Mouse (Mus musculus) cortical plate, adult 2 months (tissue): ENCODE measurements around the gene Gm27021. TPM values are rescaled to one million over a fixed set of nuclear protein-coding genes. Genes with fewer than 3 reads are reported as not detected.

ENCODE experiments used
- H3K27ac ChIP-seq: fragments of 200-500 bp; 2 replicates; pipeline ENCODE4 v1.5.1; 2012; ENCODE audit warnings: low read length, control low read depth, inconsistent platforms; ENCODE audit not compliant: insufficient read depth
- H3K4me1 ChIP-seq: fragments of 200-500 bp; 2 replicates; pipeline ENCODE4 v1.6.1; 2011; ENCODE audit warnings: low read length; ENCODE audit not compliant: control insufficient read depth, insufficient read depth
- H3K4me3 ChIP-seq: fragments of 200-500 bp; 2 replicates; pipeline ENCODE4 v1.5.1; 2011; ENCODE audit warnings: mild to moderate bottlenecking, low read length, control low read depth; ENCODE audit not compliant: insufficient read depth
- CTCF ChIP-seq: fragments of 200-500 bp; IDR thresholded peaks from 2 replicates; pipeline ENCODE4 v1.5.1; 2011; ENCODE audit warnings: mild to moderate bottlenecking, control low read depth, low read length; ENCODE audit not compliant: insufficient read depth; ENCODE audit errors: extremely low read depth
- POLR2A ChIP-seq: fragments of 200-500 bp; IDR thresholded peaks from 2 replicates; pipeline ENCODE4 v1.6.1; 2011; ENCODE audit warnings: mild to moderate bottlenecking, low read length, control low read depth; ENCODE audit not compliant: insufficient read depth; ENCODE audit errors: extremely low read depth
- polyA plus RNA-seq: library from polyadenylated mRNA; depleted of rRNA; stranded (reverse); fragments of >200 nt; gene quantifications from 2 replicates; pipeline ENCODE4 v1.2.3, GENCODE M21; 2012

The Gm27021 gene
- polyA plus RNA-seq, 1 experiment = 1.5 TPM

- no peak within 1 kb of the TSS for H3K27ac ChIP-seq
- peak within 1 kb of the TSS; percentile 31 for H3K4me3 ChIP-seq
- no peaks in the 10 kb centered on the region for H3K4me1 ChIP-seq
- TF ChIP-seq CTCF (no peak), POLR2A (0 out of 2 replicates have a peak, but pooled peaks have one; percentile 15)
These were observed 78.7 kb downstream of the Gm27021 start, which contains the start of gene Gins2 for GRCm38 (mm10) chr8:120588908-120589771. Gene Gins2 (minus strand): TSS chr8:120589304.

- H3K27ac ChIP-seq = no peak overlapping the region
- no peaks in the 10 kb centered on the region for H3K4me1 ChIP-seq
- TF ChIP-seq POLR2A (no peak), CTCF (no peak)
- no peak overlapping the region for H3K4me3 ChIP-seq
These were observed 82.4 kb downstream of the Gm27021 start for GRCm38 (mm10) chr8:120585521-120585920.

GRCm38 (mm10) chr8:120581811-120582210, 86.1 kb downstream of the Gm27021 start:
- no peak overlapping the region for H3K4me3 ChIP-seq
- H3K4me1 ChIP-seq = no peaks in the 10 kb centered on the region
- TF ChIP-seq POLR2A (no peak), CTCF (no peak)
- no peak overlapping the region for H3K27ac ChIP-seq

GRCm38 (mm10) chr8:120581329-120581728, 86.5 kb downstream of the Gm27021 start:
- H3K4me1 ChIP-seq = no peaks in the 10 kb centered on the region
- H3K4me3 ChIP-seq = no peak overlapping the region
- no peak overlapping the region for H3K27ac ChIP-seq
- TF ChIP-seq POLR2A (no peak), CTCF (no peak)

- Histone ChIP-seq H3K4me3 (no peak overlapping the region), H3K4me1 (no peaks in the 10 kb centered on the region), H3K27ac (no peak overlapping the region)
- no peak for TF ChIP-seq POLR2A
- TF ChIP-seq CTCF = no peak
These were observed 87.4 kb downstream of the Gm27021 start for GRCm38 (mm10) chr8:120580336-120581000.

- Histone ChIP-seq H3K4me3 (no peak overlapping the region), H3K4me1 (no peaks in the 10 kb centered on the region), H3K27ac (no peak overlapping the region)
- TF ChIP-seq CTCF = no peak
- no peak for TF ChIP-seq POLR2A
These were observed 90.1 kb downstream of the Gm27021 start for GRCm38 (mm10) chr8:120577821-120578220.

- no peak overlapping the region for H3K27ac ChIP-seq
- TF ChIP-seq CTCF = no peak
- no peak for TF ChIP-seq POLR2A
These were observed 92.1 kb downstream of the Gm27021 start for GRCm38 (mm10) chr8:120575801-120576200.

GRCm38 (mm10) chr8:120574941-120575340, 92.9 kb downstream of the Gm27021 start:
- no peak for TF ChIP-seq CTCF
- no peak for TF ChIP-seq POLR2A

More at GRCm38 (mm10) chr8:120575801-120576200, 92.1 kb downstream of the Gm27021 start:
- Histone ChIP-seq H3K4me3 (no peak overlapping the region), H3K4me1 (no peaks in the 10 kb centered on the region)

GRCm38 (mm10) chr8:120573866-120574265, 94.0 kb downstream of the Gm27021 start:
- H3K4me3 ChIP-seq = no peak overlapping the region
- no peaks in the 10 kb centered on the region for H3K4me1 ChIP-seq
- TF ChIP-seq POLR2A = no peak
- no peak for TF ChIP-seq CTCF
- H3K27ac ChIP-seq = no peak overlapping the region

More at GRCm38 (mm10) chr8:120574941-120575340, 92.9 kb downstream of the Gm27021 start:
- Histone ChIP-seq H3K4me1 (no peaks in the 10 kb centered on the region), H3K27ac (no peak overlapping the region), H3K4me3 (no peak overlapping the region)
